Mouse (Mus musculus): ENCODE data around the gene Cd47.

DNA sequence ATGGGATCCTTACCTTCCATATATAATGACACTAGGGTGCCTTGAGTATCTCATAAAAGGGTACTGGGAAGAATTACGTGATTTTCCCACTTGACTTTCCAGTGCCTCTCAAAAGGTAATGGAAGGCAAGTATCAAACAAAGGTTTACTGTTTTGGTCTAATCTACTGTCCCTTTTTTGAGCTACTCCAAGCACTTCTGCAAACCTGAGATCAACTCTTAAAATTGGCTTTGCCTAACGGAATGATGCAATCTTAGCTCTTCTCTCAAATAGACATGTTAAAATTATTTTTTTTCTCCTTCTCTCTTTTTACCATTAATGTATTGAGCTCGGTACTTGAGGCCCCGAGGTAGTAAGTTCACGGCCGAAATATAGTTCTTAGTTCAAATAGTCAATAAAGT lies 38.6 kb downstream of the Cd47 start:
- TF ChIP-seq CTCF (IDR thresholded peaks at IDR 0.05; ENCODE audit: low read depth) (no peak), EP300 (IDR thresholded peaks at IDR 0.05; ENCODE audit: low read depth) (no peak)

Measured in liver, postnatal 0 days (tissue).